Mouse (Mus musculus) olfactory bulb, adult 2 months (tissue): Measurements from ENCODE around the gene Ctnnbl1. TPM values are rescaled to one million over a fixed set of nuclear protein-coding genes. Genes with fewer than 3 reads are reported as not detected.

Experiments used
- H3K27ac ChIP-seq: fragments of 200-500 bp; 2 replicates; pipeline ENCODE4 v1.5.1; 2012; ENCODE audit warnings: low read depth, low read length; ENCODE audit not compliant: insufficient read depth
- H3K4me1 ChIP-seq: fragments of 200-500 bp; 2 replicates; pipeline ENCODE4 v1.6.1; 2012; ENCODE audit warnings: low read length; ENCODE audit not compliant: control insufficient read depth, insufficient read depth
- H3K4me3 ChIP-seq: fragments of 200-500 bp; 2 replicates; pipeline ENCODE4 v1.5.1; 2012; ENCODE audit warnings: mild to moderate bottlenecking, low read depth, low read length, moderate library complexity; ENCODE audit not compliant: insufficient read depth
- CTCF ChIP-seq: fragments of 200-500 bp; IDR thresholded peaks from 2 replicates; pipeline ENCODE4 v1.5.1; 2012; ENCODE audit warnings: low read depth, mild to moderate bottlenecking, low read length, moderate library complexity; ENCODE audit not compliant: insufficient read depth
- POLR2A ChIP-seq: fragments of 200-500 bp; IDR thresholded peaks from 2 replicates; pipeline ENCODE4 v1.6.1; 2012; ENCODE audit warnings: mild to moderate bottlenecking, low read depth, low read length, moderate library complexity; ENCODE audit not compliant: insufficient read depth
- WGBS: fragments of 180-500 bp; shearing (Covaris S2); methylation state at CpG from one replicate; pipeline ENCODE4 v1.1.7; 2018; 5-methylcytosine and 5-hydroxymethylcytosine counted together
- polyA plus RNA-seq: library from polyadenylated mRNA; stranded (reverse); fragments of >200 nt; gene quantifications from 2 replicates; pipeline ENCODE4 v1.2.4, GENCODE M21; 2012; ENCODE audit warnings: low replicate concordance; ENCODE audit not compliant: missing spikeins, insufficient read depth, insufficient read length

Ctnnbl1 gene
- polyA plus RNA-seq, 1 experiment: not detected

GRCm38 (mm10) chr2:157704991-157705776, 32.0 kb upstream of the Ctnnbl1 start:
- Histone ChIP-seq H3K27ac (no peak overlapping the region), H3K4me3 (no peak overlapping the region), H3K4me1 (peaks cover 18% of the 10 kb centered on the region)
- no peak for TF ChIP-seq CTCF
- TF ChIP-seq POLR2A: no peak
- 50% methylated on average over 28 of the region's 28 CpGs for WGBS

DNA sequence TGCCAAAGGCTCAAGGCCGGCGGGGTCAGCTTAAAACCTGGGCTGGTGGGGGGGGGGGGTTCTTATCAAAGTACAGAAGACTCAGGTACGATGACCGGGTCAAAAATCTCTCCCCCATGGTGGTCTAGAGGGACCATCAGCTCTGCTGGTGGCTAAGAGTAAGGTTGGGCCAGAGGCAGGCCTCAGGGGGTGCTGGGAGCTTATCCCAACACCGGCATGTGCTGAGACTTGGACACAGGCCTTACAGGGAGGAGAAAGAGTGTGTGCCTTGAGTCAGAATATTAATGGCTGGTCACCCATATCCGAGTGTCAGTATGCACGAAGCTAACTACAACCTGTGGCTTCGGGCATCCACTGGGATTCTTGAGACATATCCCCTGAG, 31.4 kb upstream of the Ctnnbl1 start:
- Histone ChIP-seq H3K27ac (no peak overlapping the region), H3K4me1 (peaks cover 18% of the 10 kb centered on the region), H3K4me3 (no peak overlapping the region)
- TF ChIP-seq POLR2A (no peak), CTCF (no peak)
- WGBS: 56% methylated on average over 8 of the region's 8 CpGs

- no peak overlapping the region for H3K4me3 ChIP-seq
- H3K4me1 ChIP-seq: peaks cover 18% of the 10 kb centered on the region
- no peak for TF ChIP-seq POLR2A
- no peak for TF ChIP-seq CTCF
- WGBS: 85% methylated on average over 11 of the region's 11 CpGs
- no peak overlapping the region for H3K27ac ChIP-seq
Measured at GRCm38 (mm10) chr2:157707191-157707923, 29.8 kb upstream of the Ctnnbl1 start.

DNA sequence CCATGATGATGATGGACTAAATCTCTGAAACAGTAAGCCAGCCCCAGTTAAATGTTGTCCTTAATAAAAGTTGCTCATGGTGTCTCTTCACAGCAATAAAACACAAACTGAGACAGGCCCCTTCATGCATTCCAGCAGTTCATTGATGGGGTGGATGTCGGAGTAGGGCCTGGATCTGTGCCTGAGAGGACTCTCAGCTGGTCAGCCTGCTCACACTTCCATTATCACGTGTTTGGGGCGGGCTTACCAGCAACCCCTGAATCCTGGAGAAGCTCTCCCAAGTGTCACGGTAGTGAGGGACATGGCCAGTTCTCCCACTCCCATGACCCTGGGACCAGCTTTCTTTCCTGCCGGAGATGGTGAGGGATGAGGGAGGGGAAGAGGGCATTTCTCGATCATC, 24.5 kb upstream of the Ctnnbl1 start:
- WGBS: 88% methylated on average over 6 of the region's 6 CpGs
- Histone ChIP-seq H3K4me1 (peaks cover 7% of the 10 kb centered on the region; the same call in 1 of the 2 replicates), H3K4me3 (no peak overlapping the region), H3K27ac (no peak overlapping the region)
- TF ChIP-seq CTCF (no peak), POLR2A (no peak)

GRCm38 (mm10) chr2:157715586-157716191, 21.5 kb upstream of the Ctnnbl1 start:
- Histone ChIP-seq H3K4me1 (peaks cover 7% of the 10 kb centered on the region; the same call in 1 of the 2 replicates), H3K4me3 (no peak overlapping the region), H3K27ac (no peak overlapping the region)
- no peak for TF ChIP-seq CTCF
- no peak for TF ChIP-seq POLR2A
- 44% methylated on average over 12 of the region's 12 CpGs for WGBS

GRCm38 (mm10) chr2:157718441-157718840, 18.8 kb upstream of the Ctnnbl1 start:
- no peak overlapping the region for H3K4me3 ChIP-seq
- WGBS: 68% methylated on average over 4 of the region's 4 CpGs
- H3K4me1 ChIP-seq: peaks cover 7% of the 10 kb centered on the region; the same call in 1 of the 2 replicates
- TF ChIP-seq POLR2A (no peak), CTCF (no peak)
- no peak overlapping the region for H3K27ac ChIP-seq

DNA sequence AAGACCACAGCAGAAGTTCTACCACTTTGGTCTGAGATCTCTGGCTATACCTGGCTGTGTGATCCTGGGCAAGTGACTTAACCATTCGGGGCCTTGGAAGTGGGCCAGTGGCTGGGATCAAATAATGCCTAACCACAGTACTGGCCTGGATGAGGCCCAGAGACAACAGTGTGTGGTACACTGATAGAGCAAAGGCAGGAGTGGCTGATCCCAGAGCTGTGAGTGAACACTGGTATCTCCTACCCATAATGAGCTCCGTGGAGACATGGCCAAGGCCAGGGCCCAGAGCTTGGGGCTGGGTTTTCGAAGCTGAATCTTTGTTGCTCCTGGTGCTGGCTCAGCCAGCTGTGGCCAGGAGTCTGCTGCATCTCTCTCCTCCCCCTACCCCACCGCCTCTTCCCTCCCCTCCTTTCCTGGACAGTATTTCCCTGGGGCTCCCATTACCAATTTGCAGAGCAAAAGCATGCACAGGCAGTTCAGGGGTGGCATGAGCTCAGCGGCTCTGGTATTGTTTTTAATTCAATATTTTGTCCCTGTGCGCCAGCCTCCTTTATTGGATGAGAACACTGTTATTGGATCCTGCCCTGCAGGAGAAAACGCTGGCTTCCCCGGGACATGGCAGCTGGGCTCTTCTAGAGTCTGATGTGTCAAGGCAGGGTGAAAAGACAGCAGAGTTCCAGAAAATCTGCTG, 13.2 kb upstream of the Ctnnbl1 start:
- Histone ChIP-seq H3K4me1 (peaks cover 6% of the 10 kb centered on the region; the same call in 1 of the 2 replicates), H3K4me3 (no peak overlapping the region), H3K27ac (no peak overlapping the region)
- 45% methylated on average over 8 of the region's 8 CpGs for WGBS
- TF ChIP-seq CTCF (no peak), POLR2A (no peak)

DNA sequence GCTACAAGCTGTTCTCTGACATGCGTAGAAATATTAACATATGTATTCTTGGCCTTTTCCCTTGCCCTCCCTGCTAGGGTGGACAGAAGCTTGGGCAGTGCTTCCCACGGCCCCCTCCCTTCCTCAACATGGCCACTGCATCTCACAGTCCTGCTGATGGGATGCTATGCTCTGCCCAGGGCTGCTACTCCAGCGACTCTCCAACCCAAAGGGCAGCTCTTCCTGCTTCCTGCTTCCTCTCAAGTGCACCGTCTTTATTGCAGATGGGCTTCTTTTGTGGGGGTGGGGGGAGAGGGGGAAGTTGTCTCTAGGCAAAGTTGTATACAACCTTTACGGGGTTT, 12.7 kb upstream of the Ctnnbl1 start:
- TF ChIP-seq CTCF (no peak), POLR2A (no peak)
- Histone ChIP-seq H3K27ac (no peak overlapping the region), H3K4me3 (no peak overlapping the region), H3K4me1 (peaks cover 6% of the 10 kb centered on the region; the same call in 1 of the 2 replicates)
- WGBS: 64% methylated on average over 5 of the region's 5 CpGs

GRCm38 (mm10) chr2:157744619-157745018, 7.4 kb downstream of the Ctnnbl1 start:
- 83% methylated on average over 7 of the region's 7 CpGs for WGBS
- Histone ChIP-seq H3K4me1 (peaks cover 10% of the 10 kb centered on the region), H3K27ac (no peak overlapping the region), H3K4me3 (no peak overlapping the region)
- no peak for TF ChIP-seq POLR2A
